Mouse (Mus musculus) T-helper 2 cell (primary cell): Measurements from ENCODE around the gene Stam.

Experiments
- in situ Hi-C: fragments of 300-600 bp; cut with MboI, MseI; formaldehyde crosslinking; loops from one replicate; pipeline ENCODE4 v1.15.1; 2025; ENCODE audit warnings: high pct_unique_total_duplicates

The Stam gene

DNA sequence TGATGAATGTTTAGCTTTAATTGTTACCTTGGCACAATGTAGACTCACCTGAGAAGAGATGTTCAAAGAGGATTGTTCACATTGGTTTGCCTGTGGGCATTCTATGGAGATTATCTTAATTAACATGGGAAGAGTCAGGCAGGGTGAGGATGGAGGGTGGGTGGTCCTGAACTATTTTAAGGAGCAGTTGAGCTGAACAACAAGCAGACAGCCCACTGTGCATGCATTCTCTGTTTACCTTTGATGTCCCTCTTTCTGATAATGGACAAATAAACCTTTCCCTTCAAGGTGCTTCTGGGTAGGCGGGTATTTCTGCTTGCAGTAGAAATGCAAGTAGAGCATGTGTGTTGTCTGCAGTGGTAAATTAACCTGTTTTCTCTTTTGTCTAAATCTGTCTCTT, 30.0 kb downstream of the Stam start:
- in situ Hi-C loops, result no loop called here

DNA sequence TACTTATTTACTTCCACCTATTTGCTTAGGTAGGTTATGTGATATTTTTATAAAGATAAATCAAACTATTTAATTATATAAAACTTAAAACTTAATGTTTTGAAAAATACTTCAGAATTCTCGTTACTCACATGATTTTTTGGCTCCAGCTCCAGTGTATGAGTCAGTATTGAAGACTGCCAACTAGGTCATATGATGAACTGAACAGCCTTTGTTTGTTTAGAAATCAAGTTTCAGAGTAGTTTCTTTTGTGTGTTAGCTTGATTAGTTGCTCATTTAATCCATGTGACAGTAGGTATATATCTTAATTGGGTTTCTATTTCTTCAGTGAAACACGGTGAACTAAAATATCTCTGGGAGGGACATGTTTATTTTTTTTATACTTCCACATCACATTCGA, 33.8 kb downstream of the Stam start:
- in situ Hi-C loops, result no loop called here

DNA sequence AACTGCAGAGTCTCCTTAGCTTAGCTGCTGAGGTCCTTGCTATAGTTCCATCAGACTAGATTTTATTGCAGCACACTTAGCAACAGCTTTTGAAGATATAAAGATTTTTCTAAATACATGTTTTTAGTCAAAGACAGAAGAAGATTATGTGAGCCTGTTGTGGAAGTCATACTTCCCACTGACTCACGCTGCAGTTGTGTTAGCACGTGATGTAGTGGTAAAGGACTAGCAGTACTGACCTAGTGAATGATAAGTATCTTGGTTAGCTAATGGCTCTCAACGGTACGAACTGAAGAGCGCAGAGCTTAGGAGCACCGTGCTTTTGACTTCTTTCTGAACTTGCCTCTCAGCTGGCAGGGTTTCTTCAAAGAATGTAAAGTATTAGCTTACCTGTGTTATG, 52.5 kb downstream of the Stam start:
- in situ Hi-C loops, result no loop called here

DNA sequence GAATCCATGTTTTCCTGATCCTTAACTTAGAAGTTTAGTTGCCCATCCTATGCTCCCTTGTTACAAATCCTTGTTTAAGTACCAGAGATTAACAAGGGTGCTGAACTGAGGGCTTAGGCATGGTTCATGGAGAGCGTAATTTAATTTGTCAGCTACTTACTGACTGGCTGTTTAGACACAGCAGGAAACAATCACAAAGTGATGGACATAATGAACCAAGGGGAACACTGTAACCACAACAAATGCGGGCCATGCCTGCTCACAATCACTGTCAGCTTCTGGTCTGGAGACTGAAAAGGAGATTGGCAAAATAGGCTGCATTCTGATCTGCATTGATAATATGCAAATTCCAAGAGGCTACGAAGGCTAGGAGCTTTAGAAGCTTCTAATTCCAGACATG, 53.7 kb downstream of the Stam start:
- in situ Hi-C loops, result no loop called here

DNA sequence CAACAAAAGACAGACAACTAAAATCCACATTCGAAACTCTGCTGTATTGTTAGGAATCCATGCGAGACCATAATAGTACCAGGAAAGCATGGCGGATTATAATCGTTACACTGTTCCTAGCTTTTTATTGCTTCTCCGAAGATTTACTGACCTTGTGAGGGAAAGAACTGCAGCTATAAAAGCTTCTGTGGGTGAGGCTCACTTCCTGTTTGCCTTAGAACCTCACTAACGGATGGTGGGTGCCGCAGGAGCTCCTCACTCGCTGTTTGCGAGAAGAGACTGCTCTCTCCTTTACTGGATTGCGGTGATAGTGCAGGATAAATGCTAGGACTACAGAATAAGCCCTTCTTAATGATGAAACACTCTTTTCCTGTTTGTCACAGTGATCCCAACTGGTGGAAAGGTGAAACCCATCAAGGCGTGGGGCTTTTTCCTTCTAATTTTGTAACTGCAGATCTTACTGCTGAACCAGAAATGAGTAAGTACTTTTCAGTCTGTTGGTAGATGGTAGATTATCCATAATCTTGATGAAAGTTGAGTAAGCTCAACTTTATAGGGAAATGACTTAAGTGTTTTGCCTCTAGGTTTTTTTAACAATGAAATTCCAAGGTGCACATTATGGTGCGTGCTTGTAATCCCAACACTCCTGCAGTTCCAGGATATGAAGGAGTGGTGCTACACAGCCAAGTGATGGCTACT, 56.9 kb downstream of the Stam start:
- in situ Hi-C loops, result no loop called here

DNA sequence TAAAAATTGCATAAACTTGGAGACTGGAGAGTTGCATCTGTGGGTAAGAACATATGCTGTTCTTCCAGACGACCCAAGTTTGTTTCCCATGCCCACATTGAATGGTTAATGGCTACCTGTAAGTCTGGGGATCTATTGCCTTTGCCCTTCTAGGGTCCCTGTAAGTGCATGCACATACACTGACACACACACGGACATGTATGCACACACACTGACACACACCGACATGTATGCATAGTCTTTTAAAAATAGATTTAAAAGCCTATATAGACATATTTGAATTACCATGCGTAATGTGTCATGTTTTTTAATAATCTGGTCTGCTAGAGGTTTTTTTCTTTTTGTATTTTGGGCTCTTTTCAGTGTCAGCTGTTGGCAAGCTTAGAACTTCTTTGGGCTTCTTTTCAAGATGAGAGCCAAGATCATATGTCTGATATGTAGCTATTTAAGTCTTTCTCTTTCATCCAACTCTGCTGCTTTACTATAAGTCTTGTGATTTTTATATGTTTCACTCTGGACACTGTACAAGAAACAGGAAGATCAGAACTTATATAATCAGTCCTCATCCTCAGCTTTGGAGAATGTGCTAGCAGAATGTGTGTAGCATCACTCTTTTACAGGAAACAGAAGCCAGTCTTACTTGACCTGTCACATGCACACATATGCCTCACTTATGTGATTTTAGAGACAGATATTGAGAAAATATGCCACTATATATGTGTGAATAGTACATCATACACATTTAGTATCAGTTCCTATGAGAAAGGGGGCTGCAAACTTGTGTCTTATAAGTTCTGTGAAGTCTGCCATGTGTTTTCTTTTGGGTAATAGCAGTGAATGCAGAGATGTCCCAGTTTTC, 58.8 kb downstream of the Stam start:
- in situ Hi-C loops, result no loop called here

DNA sequence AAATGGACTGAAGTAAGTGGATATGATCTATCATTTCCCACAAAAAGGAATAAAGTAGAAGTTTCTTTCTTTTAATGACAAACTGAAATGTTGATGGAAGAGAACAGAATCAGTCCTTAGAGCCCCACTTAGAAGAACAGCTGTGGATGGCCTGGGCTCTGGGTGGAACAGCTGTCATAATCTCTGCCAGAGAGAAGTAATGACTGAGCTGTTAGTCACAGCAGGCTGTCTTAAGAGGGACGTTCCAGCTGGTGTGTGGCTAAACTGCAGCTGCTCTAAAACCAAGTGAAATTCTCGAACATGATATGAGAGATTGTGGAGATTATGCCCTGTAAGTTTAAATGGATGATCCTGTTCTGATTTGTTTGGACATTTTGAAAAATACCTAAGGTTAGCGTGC, 63.0 kb downstream of the Stam start:
- in situ Hi-C loops, result no loop called here

DNA sequence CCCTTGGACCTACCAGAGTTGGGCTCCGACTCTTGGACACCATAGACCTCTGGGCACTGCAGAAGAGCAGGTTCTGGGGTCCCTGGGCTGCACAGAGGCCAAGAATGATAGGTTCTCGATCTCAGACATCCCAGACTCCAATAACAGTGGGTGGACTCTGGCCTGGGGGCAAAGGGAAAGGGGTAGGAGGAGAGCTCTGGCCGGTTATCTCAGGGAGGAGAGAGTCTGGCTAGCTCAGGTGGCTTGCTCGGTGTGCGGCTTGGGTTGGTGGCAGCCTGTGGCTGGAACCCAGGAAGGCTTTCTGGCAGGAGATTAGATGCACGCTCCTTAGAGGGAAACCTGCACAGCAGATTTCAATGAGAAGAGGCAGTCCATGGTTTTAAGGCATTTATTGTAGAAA, 65.7 kb downstream of the Stam start:
- in situ Hi-C loops, result no loop called here

DNA sequence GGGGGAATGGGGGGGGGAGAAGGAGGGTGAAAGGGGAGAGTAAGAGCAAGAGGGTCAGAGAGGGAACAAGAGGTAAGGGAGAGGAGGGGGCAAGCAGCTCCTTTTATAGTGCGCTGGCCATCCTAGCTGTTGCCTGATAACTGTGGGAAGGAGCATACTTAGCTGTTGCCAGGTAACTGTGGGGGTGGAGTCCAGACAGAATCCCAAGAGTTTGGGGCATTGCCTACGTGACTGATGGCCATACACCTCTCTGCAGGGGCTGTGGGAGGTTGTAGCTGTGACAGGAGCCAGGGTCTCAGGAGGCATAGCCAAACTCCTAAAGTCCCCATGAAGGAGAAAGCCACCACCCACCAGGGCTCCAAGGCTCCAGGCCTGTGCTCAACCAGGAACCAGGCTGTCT, 66.1 kb downstream of the Stam start:
- in situ Hi-C loops, result loop anchor here (10.0 kb wide), 1 partner anchor 85 kb away; the partner anchor contains the start of gene Hacd1

DNA sequence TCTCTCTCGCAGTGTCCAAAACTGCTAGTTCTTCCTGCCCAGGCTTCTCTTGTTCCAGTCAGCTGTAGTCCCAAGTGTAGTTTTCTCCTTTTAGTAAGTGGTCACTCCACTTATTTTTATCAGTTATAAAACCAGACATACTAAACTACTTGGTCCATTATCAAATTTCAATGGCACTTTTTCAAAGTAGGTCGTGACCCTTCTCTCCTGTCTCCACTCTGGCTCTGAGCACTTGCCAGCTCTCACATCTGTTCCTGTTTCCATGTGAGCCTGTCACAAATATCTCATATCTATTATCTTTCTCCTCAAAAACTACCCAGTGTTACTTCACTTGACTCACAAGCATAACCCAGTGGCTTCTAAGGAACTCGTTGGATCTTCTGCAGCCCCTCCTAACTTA, 71.4 kb downstream of the Stam start:
- in situ Hi-C loops, result loop anchor here (10.0 kb wide), 1 partner anchor 91 kb away; the partner anchor contains the start of gene Hacd1

DNA sequence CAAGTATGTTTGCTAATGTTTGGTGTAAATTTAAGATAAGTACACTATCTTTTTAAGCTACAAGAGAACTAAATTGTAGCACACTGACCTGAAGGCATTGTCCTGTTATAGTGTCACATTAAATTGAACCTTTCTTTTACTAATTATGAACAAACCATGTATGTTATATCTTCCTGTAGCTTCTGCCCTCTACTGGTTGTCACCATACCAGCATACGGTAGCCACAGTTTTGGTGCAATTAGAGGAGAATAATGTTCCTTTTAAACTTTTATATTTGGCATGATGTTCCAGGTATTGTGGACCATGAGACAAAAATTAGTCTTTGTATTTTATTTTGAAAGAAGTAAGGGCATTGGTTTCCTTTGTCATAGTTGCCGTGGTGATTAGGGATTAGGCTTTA, 73.0 kb downstream of the Stam start:
- in situ Hi-C loops, result loop anchor here (10.0 kb wide), 1 partner anchor 92 kb away; the partner anchor contains the start of gene Hacd1

DNA sequence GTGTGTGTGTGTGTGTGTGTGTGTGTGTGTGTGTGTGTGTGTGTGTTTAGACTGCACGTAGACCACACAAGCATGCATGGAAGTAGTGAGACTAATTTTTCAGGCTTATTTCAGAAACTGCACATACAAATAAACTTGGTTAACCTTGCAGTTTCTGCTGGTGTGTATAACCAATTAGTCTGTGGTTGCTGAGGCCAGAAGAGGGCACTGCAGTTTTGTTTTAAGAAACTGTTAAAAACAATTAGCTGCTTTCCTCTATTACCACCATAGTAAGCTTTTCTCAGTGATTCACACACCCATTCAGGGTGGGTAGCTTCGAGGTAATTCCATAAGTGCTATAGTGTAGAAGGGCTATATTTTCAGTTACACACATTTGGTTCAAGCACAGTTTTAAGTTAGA, 76.9 kb downstream of the Stam start:
- in situ Hi-C loops, result no loop called here

DNA sequence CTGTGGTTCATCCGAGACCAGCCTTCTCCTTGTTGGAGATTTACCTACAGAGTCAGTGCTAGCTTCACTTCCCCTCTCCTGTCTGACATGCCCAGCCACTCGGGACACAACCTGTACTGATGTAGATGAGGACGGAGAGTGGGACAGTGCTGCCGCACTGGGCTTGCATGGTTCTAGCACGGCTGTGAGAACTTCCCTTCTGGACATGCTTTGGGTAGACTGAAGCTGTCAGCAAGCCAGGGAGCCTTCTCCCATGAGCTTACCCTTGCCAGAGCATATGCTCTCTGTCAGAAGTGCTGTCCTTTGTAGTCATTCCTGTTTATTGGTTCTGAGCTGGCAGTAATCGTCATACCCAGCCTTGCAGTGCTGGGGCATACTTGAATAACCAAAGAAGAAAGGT, 78.0 kb downstream of the Stam start:
- in situ Hi-C loops, result no loop called here

DNA sequence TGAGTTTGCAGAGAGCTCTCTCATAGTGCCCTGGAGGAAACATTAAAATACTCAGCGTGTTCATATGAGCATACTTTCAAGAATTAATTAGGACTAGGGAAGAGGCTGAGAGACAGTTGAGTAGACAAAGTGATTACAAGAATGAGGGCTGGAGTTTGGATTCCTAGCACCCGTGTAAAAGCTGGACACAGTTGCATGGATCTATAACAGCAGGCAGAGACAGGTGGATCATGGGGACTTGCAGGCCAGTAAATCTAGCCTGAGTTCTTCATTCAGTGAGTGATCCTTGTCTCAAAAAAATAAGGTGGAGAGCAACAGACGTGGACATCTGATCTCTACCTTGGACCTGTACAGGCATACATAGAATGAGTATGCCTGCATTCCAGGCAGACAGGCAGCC, 85.1 kb downstream of the Stam start:
- in situ Hi-C loops, result no loop called here

DNA sequence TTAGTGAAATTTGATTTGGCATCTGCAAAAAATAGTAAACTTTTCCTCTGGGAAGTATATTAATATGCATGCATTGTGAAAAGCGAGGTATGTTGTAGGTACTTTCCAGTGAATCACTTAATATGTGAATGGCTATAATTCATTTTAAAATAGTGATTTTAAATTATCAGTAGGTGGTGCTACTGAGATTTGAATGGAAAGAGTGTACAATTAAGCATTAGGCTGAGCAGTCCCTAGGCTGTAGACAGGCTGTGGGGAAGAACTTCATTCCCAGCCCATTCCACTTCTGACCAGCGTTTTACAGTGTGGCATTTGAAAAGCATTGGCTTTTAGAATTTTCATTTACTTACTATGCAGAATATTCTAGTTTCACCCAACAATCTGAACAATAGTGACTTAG, 85.9 kb downstream of the Stam start:
- in situ Hi-C loops, result loop anchor here (10.0 kb wide), 1 partner anchor 115 kb away; no protein-coding TSS in a partner anchor

DNA sequence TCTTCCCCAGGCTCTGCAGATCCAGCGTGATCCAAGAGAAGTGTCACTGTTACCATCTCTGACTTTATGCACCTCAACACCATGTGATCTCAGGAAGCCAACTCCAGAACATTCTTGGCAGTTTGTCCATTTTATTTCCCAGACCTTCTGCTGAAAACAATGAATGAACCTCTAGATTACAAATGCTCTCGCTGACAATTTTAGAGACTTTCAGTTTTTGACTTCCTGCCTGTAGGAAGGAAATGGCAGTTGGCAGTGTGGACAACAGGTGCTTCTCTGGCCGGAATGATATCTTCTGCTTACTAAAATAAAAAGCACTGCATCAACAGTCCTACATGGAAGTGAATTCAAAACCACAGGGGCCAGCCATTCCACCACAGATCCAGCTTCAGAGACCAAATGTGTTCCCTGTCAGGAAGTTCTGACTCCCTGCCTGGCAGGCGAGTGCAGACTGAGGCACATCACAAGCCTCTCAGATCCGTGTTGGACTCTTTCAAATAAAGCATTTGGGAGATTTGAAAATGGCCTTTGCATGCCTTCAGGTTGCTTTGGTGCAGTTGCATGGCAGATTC, 90.6 kb downstream of the Stam start:
- in situ Hi-C loops, result loop anchor here (10.0 kb wide), 1 partner anchor 120 kb away; no protein-coding TSS in a partner anchor

DNA sequence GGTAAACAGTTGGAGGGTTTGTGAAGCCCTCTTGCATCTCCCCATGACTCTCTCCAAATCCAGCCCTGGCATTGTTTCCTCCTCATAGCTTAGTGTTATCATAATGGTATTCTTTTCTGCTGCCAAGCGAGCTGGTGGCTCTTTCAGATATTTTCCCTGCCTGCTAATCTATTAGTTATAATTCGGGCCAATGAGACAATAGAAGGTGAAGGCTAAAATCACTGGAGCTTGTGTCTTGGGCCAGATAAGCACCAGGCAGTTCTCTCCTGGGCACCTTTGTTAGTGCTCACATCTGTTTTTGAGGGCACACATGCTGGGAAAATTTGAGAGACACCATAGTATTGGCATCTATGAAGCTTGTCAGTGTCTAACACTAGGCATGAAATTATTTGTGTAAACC, 91.2 kb downstream of the Stam start:
- in situ Hi-C loops, result loop anchor here (10.0 kb wide), 1 partner anchor 120 kb away; no protein-coding TSS in a partner anchor

DNA sequence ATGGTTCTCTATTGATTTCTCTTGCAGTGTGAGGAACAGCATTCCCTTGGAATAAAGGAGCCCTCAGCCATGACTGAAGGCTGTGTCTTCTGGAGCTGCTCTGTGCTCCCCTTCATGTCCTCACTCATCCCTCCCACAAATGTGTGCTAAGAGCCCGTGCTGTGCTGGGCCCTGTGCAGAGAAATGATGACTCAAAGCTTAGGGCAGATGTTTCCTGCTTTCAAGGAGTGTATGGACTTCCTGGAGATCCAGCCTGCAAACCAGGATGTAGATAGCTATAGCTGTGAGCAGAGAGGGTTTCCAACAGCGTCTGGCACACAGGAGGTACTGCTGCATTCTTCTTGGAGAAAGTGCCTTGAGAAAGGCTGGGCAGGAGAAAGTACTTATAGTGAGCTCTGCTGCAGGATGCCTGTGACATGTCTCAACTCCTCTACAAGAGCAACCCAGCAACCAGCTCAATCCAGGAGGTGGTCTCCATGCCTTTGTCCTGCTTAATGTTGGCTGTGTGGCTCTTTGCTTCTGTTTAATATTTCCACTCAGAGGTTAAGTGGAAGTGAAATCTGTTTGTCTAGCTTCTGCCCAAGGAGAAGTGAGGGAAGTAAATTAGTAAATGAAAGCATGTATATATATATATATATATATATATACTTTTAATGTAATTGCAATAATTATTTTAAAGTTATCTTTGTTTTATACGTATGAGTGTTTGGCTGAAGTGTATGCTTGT, 91.9 kb downstream of the Stam start:
- in situ Hi-C loops, result loop anchor here (10.0 kb wide), 1 partner anchor 121 kb away; no protein-coding TSS in a partner anchor

DNA sequence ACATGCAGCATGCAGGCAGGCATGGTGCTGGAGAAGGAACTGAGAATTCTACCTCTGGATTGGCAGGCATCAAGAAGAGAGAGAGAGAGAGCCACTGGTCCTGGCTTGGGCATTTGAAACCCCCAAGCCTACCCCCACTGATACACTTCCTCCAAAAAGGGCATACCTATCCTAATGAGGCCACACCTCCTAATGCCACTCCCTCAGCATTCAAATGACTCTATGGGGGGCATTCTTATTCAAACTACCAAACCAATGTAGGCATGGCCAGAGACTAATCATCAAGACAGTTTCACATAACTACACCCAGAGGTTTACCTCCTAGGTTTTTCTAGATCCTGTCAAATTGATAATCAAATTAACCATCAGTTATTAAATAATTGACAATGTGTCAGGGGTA, 93.8 kb downstream of the Stam start:
- in situ Hi-C loops, result loop anchor here (10.0 kb wide), 1 partner anchor 123 kb away; no protein-coding TSS in a partner anchor

DNA sequence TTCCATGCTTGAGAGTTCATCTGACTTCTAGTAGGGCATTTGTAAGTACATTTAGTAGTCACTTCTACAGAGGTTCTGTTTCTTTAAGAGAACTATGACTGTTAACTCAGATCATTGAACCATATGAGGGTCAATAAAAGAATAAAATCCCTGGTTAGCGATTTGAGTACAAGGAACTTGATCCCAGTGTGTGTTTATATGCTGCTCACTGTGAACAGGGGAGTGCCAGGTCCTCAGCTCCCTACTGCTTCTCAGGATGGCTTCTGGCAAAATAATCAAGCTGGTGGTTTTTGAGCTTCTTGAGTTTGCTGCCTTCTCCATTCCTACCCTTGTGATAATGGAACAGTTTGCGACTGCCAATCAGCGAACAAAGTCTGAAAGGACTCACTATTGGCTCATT, 100.4 kb downstream of the Stam start, which contains the start of gene Tmem236:
Tmem236 (plus strand) TSS at position 190 of the 400 bp plus-strand sequence.
- in situ Hi-C loops, result no loop called here

DNA sequence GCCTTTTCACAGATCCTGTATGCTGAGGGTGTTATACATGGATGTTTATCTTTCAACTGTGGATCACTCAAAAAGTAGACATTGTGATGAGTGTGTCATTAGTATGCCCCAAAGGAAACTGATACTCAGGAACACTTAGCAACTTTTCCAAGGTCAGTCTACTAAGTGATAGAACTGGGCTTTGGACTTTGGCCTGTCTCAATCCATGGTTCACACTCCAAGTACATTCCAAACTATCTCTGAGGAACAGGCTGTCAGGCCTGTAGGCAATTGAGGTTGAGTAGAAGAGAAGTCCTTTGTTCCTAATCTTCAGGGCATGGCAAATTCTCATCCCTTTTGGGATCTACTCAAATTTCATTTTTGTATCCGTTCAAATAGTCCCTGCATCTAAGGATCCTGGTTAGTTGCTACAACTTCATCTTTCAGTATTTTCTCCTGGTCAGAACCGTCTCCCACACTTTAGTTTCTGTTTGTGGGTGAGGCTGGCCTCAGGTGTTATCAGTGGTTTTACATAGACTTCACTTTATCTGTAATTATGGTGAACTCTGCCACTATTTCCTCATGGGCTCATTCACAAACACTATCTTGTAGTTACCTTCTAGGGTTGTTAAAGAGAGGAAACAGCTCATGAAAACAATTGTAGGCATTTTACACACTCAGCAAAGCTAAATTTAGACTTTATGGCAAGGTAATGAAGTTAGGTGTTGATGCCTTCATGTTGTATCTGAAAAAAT, 102.7 kb downstream of the Stam start:
- in situ Hi-C loops, result no loop called here
